Mouse (Mus musculus) bone marrow macrophage, adult 2 months (primary cell): ENCODE data around the gene Commd1. TPM values are rescaled to one million over a fixed set of nuclear protein-coding genes. Genes with fewer than 3 reads are reported as not detected.

Experiments used
- H3K27ac ChIP-seq: 2 replicates; pipeline ENCODE4 v1.5.1; 2012; ENCODE audit warnings: low read depth, low read length; ENCODE audit not compliant: insufficient read depth
- H3K4me1 ChIP-seq: 2 replicates; pipeline ENCODE4 v1.6.1; 2012; ENCODE audit warnings: low read length; ENCODE audit not compliant: control insufficient read depth, insufficient read depth
- H3K4me3 ChIP-seq: 2 replicates; pipeline ENCODE4 v1.5.1; 2012; ENCODE audit warnings: mild to moderate bottlenecking, low read length, moderate library complexity; ENCODE audit not compliant: insufficient read depth
- CTCF ChIP-seq: IDR thresholded peaks from 2 replicates; pipeline ENCODE4 v1.5.1; 2012; ENCODE audit warnings: low read depth, mild to moderate bottlenecking, low read length, moderate library complexity
- POLR2A ChIP-seq: IDR thresholded peaks from 2 replicates; pipeline ENCODE4 v1.6.1; 2012; ENCODE audit warnings: mild to moderate bottlenecking, low read depth, low read length, borderline replicate concordance
- polyA plus RNA-seq: library from polyadenylated mRNA; stranded (reverse); fragments of >200 nt; gene quantifications from 2 replicates; pipeline ENCODE4 v1.2.4, GENCODE M21; 2012; ENCODE audit not compliant: missing spikeins, insufficient read depth, insufficient read length

The Commd1 gene
- polyA plus RNA-seq, 1 experiment, result 72.7 TPM

- no peak overlapping the region for H3K4me3 ChIP-seq
- TF ChIP-seq CTCF (no peak), POLR2A (no peak)
- peaks cover 19% of the 10 kb centered on the region for H3K4me1 ChIP-seq
- no peak overlapping the region for H3K27ac ChIP-seq
Measured at GRCm38 (mm10) chr11:22900041-22900440, 82.1 kb downstream of the Commd1 start.

- Histone ChIP-seq H3K4me3 (no peak overlapping the region), H3K27ac (no peak overlapping the region), H3K4me1 (peaks cover 20% of the 10 kb centered on the region)
- TF ChIP-seq CTCF, result no peak
- no peak for TF ChIP-seq POLR2A
Measured at GRCm38 (mm10) chr11:22897642-22898041, 84.5 kb downstream of the Commd1 start.

DNA sequence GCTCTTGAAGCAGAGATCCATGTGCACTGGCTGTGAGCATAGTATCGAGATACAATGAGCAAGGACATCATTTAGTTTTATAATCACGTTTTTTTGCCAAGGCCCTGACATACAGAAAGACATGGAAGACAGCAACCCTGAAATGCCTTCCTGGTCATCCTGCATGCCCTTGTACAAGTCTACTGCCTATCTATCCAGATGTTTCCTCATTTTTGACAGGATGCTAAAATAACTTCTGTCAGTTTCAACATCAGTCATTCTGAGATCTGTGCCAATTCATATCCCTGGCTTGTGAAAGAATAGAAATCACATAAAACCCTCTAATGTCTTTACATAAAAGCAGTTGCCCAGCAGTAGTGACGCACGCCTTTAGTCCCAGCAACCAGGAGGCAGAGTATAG is 85.1 kb downstream of the Commd1 start:
- H3K4me3 ChIP-seq, result no peak overlapping the region
- H3K4me1 ChIP-seq, result peaks cover 24% of the 10 kb centered on the region
- H3K27ac ChIP-seq, result no peak overlapping the region
- TF ChIP-seq CTCF (no peak), POLR2A (no peak)

DNA sequence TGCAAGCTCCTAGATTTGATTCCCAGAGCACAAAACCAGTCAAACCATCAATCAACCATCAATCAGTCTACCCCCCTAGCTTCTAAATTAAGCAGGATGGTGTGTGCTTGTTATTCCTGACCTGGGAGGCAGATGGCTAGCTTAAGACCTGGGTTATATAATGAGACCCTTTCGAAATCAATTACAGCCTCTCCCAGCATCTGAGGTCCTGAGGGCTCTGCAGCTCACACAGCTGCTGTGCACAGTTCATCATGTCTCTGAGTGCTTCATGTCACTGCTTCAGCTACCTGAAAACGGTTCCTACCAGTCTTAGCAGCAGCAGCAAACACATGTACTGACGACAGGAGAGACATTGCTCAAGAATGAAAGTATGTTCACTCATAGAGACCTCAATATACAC is 89.1 kb downstream of the Commd1 start:
- TF ChIP-seq CTCF (no peak), POLR2A (no peak)
- Histone ChIP-seq H3K4me3 (no peak overlapping the region), H3K4me1 (peaks cover 33% of the 10 kb centered on the region), H3K27ac (no peak overlapping the region)

- Histone ChIP-seq H3K4me1 (peaks cover 28% of the 10 kb centered on the region), H3K27ac (no peak overlapping the region), H3K4me3 (no peak overlapping the region)
- no peak for TF ChIP-seq CTCF
- TF ChIP-seq POLR2A, result no peak
Measured at GRCm38 (mm10) chr11:22892466-22892865, 89.7 kb downstream of the Commd1 start.

DNA sequence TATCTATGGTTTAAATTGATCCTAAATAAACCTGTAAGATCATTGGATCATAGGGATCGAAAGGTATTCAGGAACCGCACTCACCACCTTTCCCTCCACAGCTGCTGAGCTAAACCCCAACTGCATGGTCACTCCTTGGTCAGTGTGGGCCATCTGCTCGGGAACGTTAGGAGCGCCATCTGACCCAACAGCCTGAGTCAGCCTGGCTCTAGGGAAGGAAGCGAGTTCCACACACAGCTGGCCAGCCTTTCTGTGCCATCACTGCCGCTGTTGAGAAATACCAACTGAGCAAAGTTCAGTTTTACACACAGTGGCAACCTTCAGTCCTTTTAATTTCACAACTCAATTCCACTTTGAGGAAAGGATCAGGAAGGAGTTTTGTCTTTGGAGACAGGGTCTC is 90.3 kb downstream of the Commd1 start:
- no peak for TF ChIP-seq POLR2A
- TF ChIP-seq CTCF, result no peak
- H3K4me3 ChIP-seq, result no peak overlapping the region

DNA sequence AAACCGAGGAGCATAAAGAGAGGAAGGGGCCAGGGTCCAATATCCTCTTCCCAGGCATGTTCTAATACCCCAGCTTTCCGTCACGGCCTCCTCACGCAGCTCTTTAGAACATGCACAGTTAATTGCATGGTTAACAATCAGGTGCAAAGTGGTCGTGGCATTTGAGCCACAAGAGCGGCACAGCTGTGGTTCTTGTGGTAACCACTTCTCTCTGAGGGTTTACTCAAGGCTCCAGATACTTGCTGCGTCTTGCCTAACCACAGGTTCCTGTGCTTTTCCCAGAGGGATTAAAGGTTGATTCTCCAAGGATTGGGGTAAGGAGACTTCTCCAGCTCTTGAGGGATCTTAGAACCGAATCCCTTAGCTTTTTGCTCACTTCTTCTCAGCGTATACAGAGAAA is 90.9 kb downstream of the Commd1 start:
- no peak for TF ChIP-seq POLR2A
- TF ChIP-seq CTCF, result no peak
- H3K4me3 ChIP-seq, result no peak overlapping the region
- no peak overlapping the region for H3K27ac ChIP-seq
- peaks cover 21% of the 10 kb centered on the region for H3K4me1 ChIP-seq

More for the DNA sequence above, 90.3 kb downstream of the Commd1 start:
- H3K4me1 ChIP-seq, result peaks cover 25% of the 10 kb centered on the region
- peak overlapping the region; percentile 27; the same call in 1 of the 2 replicates for H3K27ac ChIP-seq

- Histone ChIP-seq H3K4me1 (peaks cover 21% of the 10 kb centered on the region), H3K4me3 (no peak overlapping the region), H3K27ac (no peak overlapping the region)
- TF ChIP-seq CTCF (no peak), POLR2A (no peak)
Measured at GRCm38 (mm10) chr11:22889224-22889623, 93.0 kb downstream of the Commd1 start.

- Histone ChIP-seq H3K4me3 (no peak overlapping the region), H3K27ac (no peak overlapping the region), H3K4me1 (peaks cover 14% of the 10 kb centered on the region)
- TF ChIP-seq POLR2A, result no peak
- TF ChIP-seq CTCF, result no peak
Measured at GRCm38 (mm10) chr11:22886991-22887390, 95.2 kb downstream of the Commd1 start.

- Histone ChIP-seq H3K27ac (no peak overlapping the region), H3K4me3 (no peak overlapping the region), H3K4me1 (peaks cover 7% of the 10 kb centered on the region)
- TF ChIP-seq CTCF, result no peak
Measured at GRCm38 (mm10) chr11:22885350-22885749, 96.8 kb downstream of the Commd1 start.

DNA sequence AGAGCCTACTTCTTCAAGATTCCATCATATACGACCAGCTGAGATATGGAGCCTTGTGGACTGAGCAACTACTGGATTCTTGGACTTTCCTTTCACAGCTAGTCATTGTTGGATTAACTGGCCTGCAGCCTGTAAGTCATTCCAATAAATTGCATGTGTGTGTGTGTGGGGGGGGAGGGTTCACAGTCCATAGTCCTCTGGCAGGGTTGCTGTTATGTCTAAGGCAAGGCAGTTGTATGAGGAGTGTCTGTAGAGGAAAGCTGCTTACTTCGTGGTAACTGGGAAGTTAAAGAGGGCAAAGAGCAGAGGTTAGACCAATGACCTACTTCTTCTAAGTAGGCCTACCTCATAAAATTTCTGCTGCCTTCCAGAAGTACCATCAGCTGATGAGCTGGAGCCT is 98.5 kb downstream of the Commd1 start:
- no peak overlapping the region for H3K27ac ChIP-seq
- TF ChIP-seq CTCF (no peak), POLR2A (no peak)
- H3K4me1 ChIP-seq, result peaks cover 7% of the 10 kb centered on the region
- H3K4me3 ChIP-seq, result no peak overlapping the region
